Mouse (Mus musculus) midbrain, embryonic 12.5 days (tissue): Measurements from ENCODE around the gene Capn2. TPM values are rescaled to one million over a fixed set of nuclear protein-coding genes. Genes with fewer than 3 reads are reported as not detected.

Experiments used
- ATAC-seq: fragments of 200-750 bp; cut with Nextera tagmentation; 2 replicates; pipeline ENCODE4 v1.8.0; 2017; ENCODE audit warnings: low read depth, moderate TSS enrichment, moderate library complexity; ENCODE audit not compliant: low FRiP score
- H3K27ac ChIP-seq: fragments of 300-500 bp; sonication (generic); replicated peaks from 2 replicates; pipeline ENCODE4 v1.5.1; 2016; ENCODE audit warnings: mild to moderate bottlenecking
- H3K27me3 ChIP-seq: fragments of 300-500 bp; sonication (generic); 2 replicates; pipeline ENCODE4 v1.6.1; 2016; ENCODE audit warnings: mild to moderate bottlenecking
- H3K36me3 ChIP-seq: fragments of 300-500 bp; sonication (generic); 2 replicates; pipeline ENCODE4 v1.6.1; 2016
- H3K4me1 ChIP-seq: fragments of 300-500 bp; sonication (generic); 2 replicates; pipeline ENCODE4 v1.6.1; 2016
- H3K4me2 ChIP-seq: fragments of 300-500 bp; sonication (generic); replicated peaks from 2 replicates; pipeline ENCODE4 v1.6.1; 2016; ENCODE audit warnings: mild to moderate bottlenecking, moderate library complexity
- H3K4me3 ChIP-seq: fragments of 300-500 bp; sonication (generic); 2 replicates; pipeline ENCODE4 v1.5.1; 2016; ENCODE audit warnings: mild to moderate bottlenecking
- H3K9ac ChIP-seq: fragments of 300-500 bp; sonication (generic); replicated peaks from 2 replicates; pipeline ENCODE4 v1.6.1; 2016; ENCODE audit warnings: mild to moderate bottlenecking, moderate library complexity
- H3K9me3 ChIP-seq: fragments of 300-500 bp; sonication (generic); 2 replicates; pipeline ENCODE4 v1.6.1; 2016; ENCODE audit warnings: mild to moderate bottlenecking
- WGBS: fragments of 180-500 bp; shearing (Covaris S2); methylation state at CpG from one replicate; pipeline ENCODE4 v1.1.7; 2016; 5-methylcytosine and 5-hydroxymethylcytosine counted together
- polyA plus RNA-seq: library from polyadenylated mRNA; unstranded; fragments of >200 nt; fragmentation: Nextera tagmentation; extraction: Ambion mirVana; gene quantifications from 2 replicates; pipeline ENCODE4 v1.2.1, GENCODE M21; 2016

Gene Capn2
- polyA plus RNA-seq, 1 experiment from 2014 or later, result 111 TPM

- peaks cover 12% of the 10 kb centered on the region for H3K4me1 ChIP-seq
- H3K4me2 ChIP-seq, result no peak overlapping the region
- H3K4me3 ChIP-seq, result no peak overlapping the region
- no peak overlapping the region for H3K9ac ChIP-seq
- ATAC-seq, result no peak
- no peaks in the 10 kb centered on the region for H3K9me3 ChIP-seq
- no peak overlapping the region for H3K27ac ChIP-seq
- H3K36me3 ChIP-seq, result no peaks in the 10 kb centered on the region
- WGBS, result 72% methylated on average over 8 of the region's 8 CpGs
- peaks cover 40% of the 10 kb centered on the region for H3K27me3 ChIP-seq
These were observed 3.6 kb upstream of the Capn2 start for GRCm38 (mm10) chr1:182520938-182521500.

DNA sequence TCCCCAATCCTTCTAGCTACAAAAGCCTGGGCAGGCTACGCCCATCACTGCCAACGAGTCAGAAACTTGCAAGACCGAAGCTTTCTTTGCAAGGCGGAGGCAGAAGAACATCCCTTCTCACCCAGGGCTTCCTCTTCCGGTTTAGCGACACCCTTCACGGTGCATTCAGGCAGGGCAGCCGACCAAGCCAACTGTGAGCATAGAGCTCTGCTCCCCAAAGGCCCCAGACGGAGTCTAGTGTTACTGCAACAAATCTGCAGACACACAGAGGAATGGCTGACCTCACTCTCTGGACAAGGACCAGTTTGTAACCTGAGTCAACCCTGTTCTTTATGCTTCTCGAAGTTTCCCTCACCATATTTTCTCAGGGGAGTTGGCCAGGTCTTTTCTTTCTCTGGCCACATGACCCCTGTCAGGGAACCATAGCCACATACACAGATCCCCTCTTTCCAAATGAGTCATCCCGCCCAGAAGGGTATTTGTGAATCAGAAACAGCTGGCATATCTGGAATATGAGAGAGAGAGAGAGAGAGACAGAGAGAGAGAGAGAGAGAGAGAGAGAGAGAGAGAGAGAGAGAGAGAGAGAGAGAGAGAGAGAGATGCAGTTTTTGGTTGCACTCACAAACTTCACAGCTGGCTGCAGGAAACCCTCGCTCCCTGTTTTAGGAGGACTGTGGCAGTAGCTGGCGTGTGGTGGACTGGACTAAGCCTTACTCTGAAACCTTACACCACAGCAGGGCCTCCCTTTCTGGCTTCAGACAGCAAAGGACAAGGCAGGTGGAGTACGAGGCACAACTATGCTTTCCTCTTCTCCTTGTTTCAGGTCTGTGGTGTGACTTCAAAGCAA lies 2.9 kb upstream of the Capn2 start:
- H3K27ac ChIP-seq, result no peak overlapping the region
- no peak overlapping the region for H3K4me2 ChIP-seq
- ATAC-seq, result no peak
- peaks cover 40% of the 10 kb centered on the region for H3K27me3 ChIP-seq
- H3K9ac ChIP-seq, result no peak overlapping the region
- peaks cover 18% of the 10 kb centered on the region for H3K4me1 ChIP-seq
- 27% methylated on average over 14 of the region's 14 CpGs for WGBS
- H3K4me3 ChIP-seq, result no peak overlapping the region
- no peaks in the 10 kb centered on the region for H3K9me3 ChIP-seq
- H3K36me3 ChIP-seq, result no peaks in the 10 kb centered on the region

- no peak overlapping the region for H3K4me3 ChIP-seq
- H3K36me3 ChIP-seq, result no peaks in the 10 kb centered on the region
- peaks cover 40% of the 10 kb centered on the region for H3K27me3 ChIP-seq
- no peak overlapping the region for H3K27ac ChIP-seq
- 78% methylated on average over 5 of the region's 5 CpGs for WGBS
- no peaks in the 10 kb centered on the region for H3K9me3 ChIP-seq
- H3K9ac ChIP-seq, result no peak overlapping the region
- ATAC-seq, result no peak
- H3K4me1 ChIP-seq, result peaks cover 18% of the 10 kb centered on the region
- no peak overlapping the region for H3K4me2 ChIP-seq
These were observed 1.9 kb upstream of the Capn2 start for GRCm38 (mm10) chr1:182519341-182519740.

- no peak overlapping the region for H3K4me2 ChIP-seq
- no peak overlapping the region for H3K4me3 ChIP-seq
- ATAC-seq, result no peak
- H3K27me3 ChIP-seq, result peaks cover 40% of the 10 kb centered on the region
- 89% methylated on average over 6 of the region's 6 CpGs for WGBS
- no peaks in the 10 kb centered on the region for H3K36me3 ChIP-seq
- H3K9ac ChIP-seq, result no peak overlapping the region
- H3K4me1 ChIP-seq, result peaks cover 18% of the 10 kb centered on the region
- H3K9me3 ChIP-seq, result no peaks in the 10 kb centered on the region
- H3K27ac ChIP-seq, result no peak overlapping the region
These were observed 1.4 kb upstream of the Capn2 start for GRCm38 (mm10) chr1:182518811-182519210.

- no peak overlapping the region for H3K4me2 ChIP-seq
- H3K9me3 ChIP-seq, result no peaks in the 10 kb centered on the region
- H3K4me3 ChIP-seq, result no peak overlapping the region
- no peak overlapping the region for H3K9ac ChIP-seq
- no peak overlapping the region for H3K27ac ChIP-seq
- H3K4me1 ChIP-seq, result peaks cover 18% of the 10 kb centered on the region
- no peak for ATAC-seq
- peaks cover 40% of the 10 kb centered on the region for H3K27me3 ChIP-seq
- 55% methylated on average over 10 of the region's 10 CpGs for WGBS
- H3K36me3 ChIP-seq, result 0 out of 2 replicates have a peak, but pooled peaks cover 1% of the 10 kb centered on the region
These were observed 804 bp upstream of the Capn2 start for GRCm38 (mm10) chr1:182518143-182518680.

DNA sequence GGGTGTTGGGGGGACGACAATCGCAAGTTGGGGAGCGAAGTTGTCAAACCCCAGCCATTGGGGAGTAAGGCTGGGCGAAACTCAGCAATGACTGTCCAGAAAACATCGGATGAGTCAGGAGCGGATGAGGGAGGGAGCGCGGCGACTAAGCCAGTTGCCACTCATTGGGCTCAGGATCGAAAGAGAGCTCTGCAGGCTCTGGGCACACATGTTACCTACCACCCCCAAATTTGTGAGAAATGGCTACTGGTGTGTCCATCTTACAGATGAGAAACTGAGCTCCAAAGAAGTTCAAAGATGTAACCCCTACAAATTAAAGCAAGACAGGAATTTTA lies 236 bp upstream of the Capn2 start:
- H3K27me3 ChIP-seq, result peaks cover 40% of the 10 kb centered on the region
- H3K4me1 ChIP-seq, result peaks cover 18% of the 10 kb centered on the region
- peak overlapping the region; percentile 86; the same call in 1 of the 2 replicates for H3K27ac ChIP-seq
- peak overlapping the region; percentile 69 for H3K4me2 ChIP-seq
- peaks cover 6% of the 10 kb centered on the region; the same call in 1 of the 2 replicates for H3K36me3 ChIP-seq
- peak overlapping the region; percentile 83 for H3K4me3 ChIP-seq
- WGBS, result under 1% methylated on average over 10 of the region's 10 CpGs
- ATAC-seq, result no peak
- peak overlapping the region; percentile 92 for H3K9ac ChIP-seq
- no peaks in the 10 kb centered on the region for H3K9me3 ChIP-seq

GRCm38 (mm10) chr1:182514803-182515590 lies 2.4 kb downstream of the Capn2 start:
- no peak overlapping the region for H3K27ac ChIP-seq
- no peak overlapping the region for H3K9ac ChIP-seq
- WGBS, result 90% methylated on average over 10 of the region's 10 CpGs
- H3K4me2 ChIP-seq, result no peak overlapping the region
- H3K36me3 ChIP-seq, result peaks cover 31% of the 10 kb centered on the region
- H3K27me3 ChIP-seq, result peaks cover 18% of the 10 kb centered on the region
- no peak for ATAC-seq
- no peak overlapping the region for H3K4me3 ChIP-seq
- no peaks in the 10 kb centered on the region for H3K9me3 ChIP-seq
- H3K4me1 ChIP-seq, result peaks cover 15% of the 10 kb centered on the region

GRCm38 (mm10) chr1:182513714-182514113 lies 3.7 kb downstream of the Capn2 start:
- no peaks in the 10 kb centered on the region for H3K9me3 ChIP-seq

GRCm38 (mm10) chr1:182512901-182513410 lies 4.5 kb downstream of the Capn2 start:
- Histone ChIP-seq H3K27ac (no peak overlapping the region), H3K4me2 (no peak overlapping the region), H3K27me3 (no peaks in the 10 kb centered on the region), H3K9me3 (no peaks in the 10 kb centered on the region), H3K9ac (no peak overlapping the region), H3K4me1 (peaks cover 13% of the 10 kb centered on the region), H3K36me3 (peaks cover 46% of the 10 kb centered on the region), H3K4me3 (no peak overlapping the region)
- WGBS, result 88% methylated on average over 5 of the region's 5 CpGs
- no peak for ATAC-seq

More at GRCm38 (mm10) chr1:182513714-182514113, 3.7 kb downstream of the Capn2 start:
- no peak for ATAC-seq
- no peak overlapping the region for H3K27ac ChIP-seq
- 82% methylated on average over 5 of the region's 5 CpGs for WGBS
- peaks cover 7% of the 10 kb centered on the region for H3K27me3 ChIP-seq
- peaks cover 43% of the 10 kb centered on the region for H3K36me3 ChIP-seq
- no peak overlapping the region for H3K9ac ChIP-seq
- peaks cover 13% of the 10 kb centered on the region for H3K4me1 ChIP-seq
- H3K4me3 ChIP-seq, result no peak overlapping the region
- no peak overlapping the region for H3K4me2 ChIP-seq

DNA sequence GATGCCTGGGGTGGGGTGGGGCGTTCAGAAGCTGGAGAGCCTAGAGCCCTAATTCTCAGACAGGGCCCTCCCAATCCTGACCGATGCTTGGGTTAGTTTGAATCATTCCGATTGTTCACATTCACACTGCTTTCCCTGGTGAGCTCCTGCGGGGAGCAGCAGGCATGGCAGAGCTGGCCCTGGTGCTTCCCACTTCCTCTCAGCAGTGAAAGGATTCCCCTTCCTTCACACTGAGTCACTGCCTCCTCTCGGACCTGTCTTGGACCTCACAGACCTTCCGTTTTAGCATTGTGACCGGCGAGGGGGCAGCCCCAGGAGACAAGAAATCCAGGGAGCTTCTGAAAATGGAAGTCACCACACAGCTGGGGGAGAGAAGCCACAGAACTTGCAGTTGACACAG lies 5.6 kb downstream of the Capn2 start:
- H3K27me3 ChIP-seq, result no peaks in the 10 kb centered on the region
- H3K9me3 ChIP-seq, result no peaks in the 10 kb centered on the region
- H3K36me3 ChIP-seq, result peaks cover 46% of the 10 kb centered on the region
- ATAC-seq, result no peak
- H3K4me1 ChIP-seq, result peaks cover 13% of the 10 kb centered on the region
- H3K27ac ChIP-seq, result no peak overlapping the region
- H3K9ac ChIP-seq, result no peak overlapping the region
- no peak overlapping the region for H3K4me3 ChIP-seq
- WGBS, result 66% methylated on average over 8 of the region's 8 CpGs
- no peak overlapping the region for H3K4me2 ChIP-seq

DNA sequence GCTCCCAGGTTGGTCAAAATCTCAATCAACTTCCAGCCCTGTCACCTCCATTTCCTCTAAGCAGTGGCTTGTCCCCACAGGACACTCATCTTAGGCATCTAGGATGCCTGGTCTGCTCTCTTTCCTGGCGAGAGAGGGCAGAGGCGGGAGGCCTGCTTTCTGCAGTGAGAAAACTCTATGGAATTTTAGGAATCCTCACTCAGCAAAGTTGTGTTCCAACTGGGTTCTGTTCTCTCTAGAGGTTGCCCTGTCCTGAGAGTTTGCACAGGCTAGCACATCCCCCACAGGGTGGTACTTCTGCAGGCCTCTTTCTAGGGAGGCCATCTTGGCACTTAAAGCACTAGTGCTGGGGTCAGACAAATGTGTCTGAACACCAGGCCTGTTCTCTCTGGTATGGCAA lies 6.3 kb downstream of the Capn2 start:
- H3K4me2 ChIP-seq, result no peak overlapping the region
- peaks cover 7% of the 10 kb centered on the region for H3K4me1 ChIP-seq
- 87% methylated on average over 2 of the region's 2 CpGs for WGBS
- H3K27me3 ChIP-seq, result no peaks in the 10 kb centered on the region
- peaks cover 53% of the 10 kb centered on the region for H3K36me3 ChIP-seq
- H3K9me3 ChIP-seq, result no peaks in the 10 kb centered on the region
- no peak overlapping the region for H3K4me3 ChIP-seq
- no peak for ATAC-seq
- H3K27ac ChIP-seq, result no peak overlapping the region
- no peak overlapping the region for H3K9ac ChIP-seq
